Mouse (Mus musculus) frontal cortex, postnatal 25 days (tissue): ENCODE data around the gene Cryab.
A peak's percentile ranks its signal among the peaks of the same experiment; 100 is the strongest.

Experiments
- DNase-seq, 2 experiments: peaks; one replicate each; pipeline ENCODE4 v3.0.0; 2022; ENCODE audit warnings: low spot score in 2 of 2

Cryab gene

DNA sequence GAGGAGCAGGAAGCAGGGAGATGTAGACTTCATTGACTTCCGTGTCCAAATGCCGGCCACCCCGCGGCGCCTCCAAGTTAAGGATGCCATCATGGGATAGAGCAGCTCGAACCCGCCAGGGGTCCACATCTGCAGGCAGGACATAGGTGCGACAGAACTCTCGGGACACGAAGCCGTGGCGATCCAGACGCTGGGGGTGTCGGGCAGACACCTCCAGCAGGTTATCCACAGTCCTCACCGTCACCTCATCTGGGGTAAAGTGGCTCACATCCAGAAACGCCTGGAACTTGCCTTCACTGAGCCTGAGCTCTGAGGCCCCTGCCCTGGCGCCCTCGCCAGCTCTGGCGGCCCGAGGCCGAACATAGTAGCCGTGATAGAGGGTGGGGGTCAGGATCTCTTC, at the start of gene Cryab:
TSS of gene Cryab (plus strand) at position 3 of the 400 bp plus-strand sequence.
- DNase-seq = no peak

DNA sequence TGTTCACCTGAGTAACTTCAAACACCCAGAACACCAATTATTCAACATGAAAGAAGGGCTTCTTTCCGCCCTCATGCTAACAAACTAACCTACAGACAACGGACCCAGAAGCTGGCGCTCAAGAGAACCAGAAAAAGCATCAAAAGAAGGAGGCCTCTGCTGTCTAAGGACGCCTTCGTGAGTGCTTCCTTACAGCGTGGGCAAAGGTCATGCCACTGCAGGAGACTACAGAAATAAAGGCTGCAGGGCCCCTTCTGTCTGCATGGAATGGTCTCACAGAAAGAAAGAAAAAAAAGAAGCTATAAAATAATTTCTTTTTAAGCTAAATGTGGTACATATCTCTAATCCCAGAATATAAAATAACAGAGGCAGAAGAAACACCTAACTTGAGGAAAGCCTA, 46.2 kb upstream of the Cryab start:
- no peak for DNase-seq

DNA sequence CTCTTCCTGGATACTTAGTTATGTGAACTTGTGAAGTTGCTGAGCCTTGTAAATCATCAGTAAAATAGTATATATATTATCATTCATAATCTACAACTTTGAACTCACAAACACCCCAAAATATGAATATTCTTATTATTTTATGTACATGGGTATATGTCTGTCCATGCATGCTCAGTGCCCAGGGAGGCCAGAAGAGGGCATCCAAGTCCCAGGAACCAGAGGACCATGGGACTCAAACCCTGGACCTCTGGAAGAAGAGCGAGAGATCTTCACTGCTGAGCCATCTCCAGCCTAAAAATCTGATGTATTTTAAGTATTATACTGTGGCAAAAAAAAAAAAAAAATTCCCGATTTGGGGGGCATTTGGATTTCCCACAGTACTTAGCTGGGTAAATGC, 42.0 kb upstream of the Cryab start:
- no peak for DNase-seq

DNA sequence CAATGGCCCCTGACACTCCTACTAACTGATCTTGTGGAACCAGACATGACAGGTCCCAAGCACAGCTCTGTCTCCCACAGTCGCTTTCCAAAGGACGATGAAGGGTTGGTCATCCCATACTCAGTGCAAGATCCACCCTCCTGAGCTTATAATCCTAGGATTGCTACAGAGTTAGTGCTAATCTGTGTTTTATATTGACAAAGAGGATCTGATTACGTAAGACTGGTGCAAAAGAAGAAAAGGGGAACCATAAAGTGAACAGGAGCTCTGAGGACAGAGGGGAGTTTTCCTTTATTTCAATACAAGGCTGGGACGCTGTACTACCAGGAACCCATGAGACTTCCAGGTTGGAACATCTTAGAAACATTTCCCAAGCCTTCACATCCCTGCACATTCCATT, 39.8 kb upstream of the Cryab start:
- DNase-seq = no peak

DNA sequence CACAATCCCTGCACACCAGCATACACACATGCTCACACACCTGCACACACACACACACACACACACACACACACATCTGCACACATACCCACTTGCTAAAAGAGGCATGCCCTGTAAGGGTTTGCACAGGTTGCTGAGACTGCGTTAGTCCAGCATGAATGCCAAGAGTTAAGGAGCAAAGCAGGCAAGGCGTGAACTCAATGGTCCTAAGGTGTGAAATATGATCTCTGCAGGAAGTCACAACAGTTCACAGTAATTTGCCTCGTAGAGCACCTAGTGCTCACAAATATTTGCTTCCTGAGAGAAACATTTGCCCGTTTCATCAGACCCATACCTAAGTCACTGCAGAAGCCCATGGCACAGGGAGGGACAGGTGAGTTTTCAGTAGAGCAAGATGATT, 36.9 kb upstream of the Cryab start:
- no peak for DNase-seq

DNA sequence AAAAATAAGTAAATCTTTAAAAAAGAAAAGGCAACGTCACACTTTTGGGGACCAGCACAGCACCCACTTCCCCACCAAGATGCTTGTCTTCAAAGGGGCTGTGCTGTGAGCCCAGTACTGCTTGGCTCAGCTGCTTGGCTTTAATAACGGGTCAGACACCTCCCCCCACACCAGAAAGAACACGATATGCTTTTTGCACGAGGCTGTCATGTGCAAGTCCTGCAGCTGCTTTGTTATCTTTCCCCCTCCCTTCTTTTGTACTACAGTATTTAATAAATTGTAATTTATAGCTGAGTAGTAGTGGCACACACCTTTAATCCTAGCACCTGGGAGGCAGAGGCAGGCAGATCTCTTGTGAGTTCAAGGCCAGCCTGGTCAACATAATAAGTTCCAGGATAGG, 32.2 kb upstream of the Cryab start:
- no peak for DNase-seq

DNA sequence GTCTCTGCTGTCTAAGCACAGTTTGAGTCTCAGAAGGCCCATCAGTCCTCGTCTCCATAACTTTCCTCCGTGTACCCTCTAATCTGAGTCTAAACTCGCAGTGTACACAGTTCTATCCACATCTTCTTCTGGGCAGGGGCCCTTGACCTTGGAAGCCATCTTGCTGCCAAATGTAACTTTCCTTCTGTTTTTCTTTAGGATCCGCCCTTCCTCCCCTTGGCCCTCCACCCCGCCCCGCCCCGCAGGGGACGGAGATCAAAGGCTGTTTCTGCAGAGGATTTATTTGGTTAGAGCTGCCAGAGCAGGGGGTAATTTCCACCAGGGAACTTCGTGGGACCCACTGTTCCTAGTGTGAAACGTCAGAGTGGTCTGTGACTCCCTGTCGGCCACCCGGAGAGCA, 30.1 kb upstream of the Cryab start:
- DNase-seq = no peak

DNA sequence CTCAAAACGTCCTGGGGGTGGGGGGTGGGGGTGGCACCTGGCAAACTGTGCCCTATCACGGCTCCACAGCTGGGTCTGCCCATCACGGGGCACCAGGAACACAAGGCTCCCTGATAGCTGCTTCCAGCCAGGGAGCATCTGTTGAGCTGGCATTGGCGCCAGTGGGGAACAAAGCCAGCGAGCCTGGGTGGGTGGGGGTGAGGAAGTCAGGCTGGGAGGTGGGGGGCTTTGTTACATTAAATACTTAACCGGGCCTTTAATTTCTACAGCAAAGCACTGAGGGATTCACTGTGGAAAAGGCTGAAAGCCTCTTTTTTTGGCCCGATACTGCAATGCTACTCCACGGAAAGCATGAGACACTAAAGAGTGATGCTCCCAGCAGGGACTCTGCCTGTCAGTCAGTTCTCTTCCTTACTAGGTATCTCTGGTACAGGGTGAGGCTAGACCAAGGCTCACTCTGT, 28.6 kb upstream of the Cryab start:
- DNase-seq = no peak

DNA sequence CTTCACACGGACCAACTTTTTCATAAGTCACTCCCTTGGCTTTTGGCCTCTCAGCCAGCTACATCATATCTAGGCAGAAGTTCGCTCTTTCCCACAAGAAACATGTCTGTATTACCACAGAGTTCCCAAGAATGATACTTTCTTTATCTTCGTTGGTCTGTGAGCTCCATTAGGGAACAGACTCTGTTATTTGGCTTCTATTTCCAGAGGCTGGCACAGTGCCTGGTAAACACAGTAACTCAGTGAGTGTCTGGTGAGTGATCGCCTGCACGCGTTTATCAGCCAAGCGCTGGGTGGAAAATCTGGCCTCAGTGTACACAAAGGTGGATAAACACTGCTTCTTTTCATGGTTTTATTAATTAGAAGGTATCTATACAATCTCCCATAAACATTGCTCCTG, 27.7 kb upstream of the Cryab start:
- DNase-seq = no peak

DNA sequence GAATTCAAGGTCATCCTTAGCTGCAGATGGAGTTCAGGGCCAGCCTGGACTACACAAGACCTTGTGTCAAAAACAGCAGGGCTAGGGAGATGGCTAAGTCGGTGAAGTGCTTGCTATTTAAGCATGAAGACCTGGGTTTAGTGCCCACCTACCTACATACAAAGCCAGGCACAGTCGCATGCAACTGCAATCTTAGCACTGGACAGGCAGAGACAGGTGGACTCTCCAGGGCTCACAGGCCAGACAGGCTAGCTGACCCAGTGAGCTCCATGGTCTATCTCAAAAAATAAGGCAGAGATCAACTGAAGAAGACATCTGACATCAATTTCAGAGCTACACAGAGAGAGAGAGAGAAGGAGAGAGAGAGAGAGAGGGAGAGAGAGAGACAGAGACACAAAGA, 27.0 kb upstream of the Cryab start:
- DNase-seq = no peak

DNA sequence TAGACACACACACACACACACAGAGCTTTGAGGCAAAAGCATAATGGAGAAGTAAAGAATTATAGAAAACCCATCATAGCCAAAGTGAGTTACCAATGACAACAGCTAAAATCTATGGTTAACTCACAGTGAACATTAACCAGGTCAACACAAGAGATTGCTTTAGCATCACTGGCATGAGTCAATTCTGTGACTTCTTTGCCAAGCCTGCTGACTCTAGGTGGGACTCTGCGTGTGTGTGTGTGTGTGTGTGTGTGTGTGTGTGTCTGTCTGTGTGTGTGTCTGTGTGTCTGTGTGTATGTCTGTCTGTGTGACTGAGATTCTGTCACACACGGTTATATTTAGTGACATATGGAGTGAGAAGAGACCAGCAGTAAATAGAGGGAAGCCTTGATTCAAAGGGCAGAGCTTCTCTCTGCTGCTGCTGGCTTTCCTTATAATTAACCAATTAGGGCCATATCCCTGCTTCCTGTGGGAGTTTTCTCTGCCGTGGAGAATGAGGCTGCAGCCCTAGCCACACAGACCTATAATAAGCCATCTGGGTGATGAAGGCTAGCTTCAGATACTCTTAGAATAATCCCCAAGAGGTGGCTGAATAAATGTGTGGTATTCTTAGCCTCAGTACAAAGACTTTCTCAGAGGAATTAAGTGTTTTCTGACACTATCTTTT, 26.3 kb upstream of the Cryab start:
- DNase-seq = no peak

DNA sequence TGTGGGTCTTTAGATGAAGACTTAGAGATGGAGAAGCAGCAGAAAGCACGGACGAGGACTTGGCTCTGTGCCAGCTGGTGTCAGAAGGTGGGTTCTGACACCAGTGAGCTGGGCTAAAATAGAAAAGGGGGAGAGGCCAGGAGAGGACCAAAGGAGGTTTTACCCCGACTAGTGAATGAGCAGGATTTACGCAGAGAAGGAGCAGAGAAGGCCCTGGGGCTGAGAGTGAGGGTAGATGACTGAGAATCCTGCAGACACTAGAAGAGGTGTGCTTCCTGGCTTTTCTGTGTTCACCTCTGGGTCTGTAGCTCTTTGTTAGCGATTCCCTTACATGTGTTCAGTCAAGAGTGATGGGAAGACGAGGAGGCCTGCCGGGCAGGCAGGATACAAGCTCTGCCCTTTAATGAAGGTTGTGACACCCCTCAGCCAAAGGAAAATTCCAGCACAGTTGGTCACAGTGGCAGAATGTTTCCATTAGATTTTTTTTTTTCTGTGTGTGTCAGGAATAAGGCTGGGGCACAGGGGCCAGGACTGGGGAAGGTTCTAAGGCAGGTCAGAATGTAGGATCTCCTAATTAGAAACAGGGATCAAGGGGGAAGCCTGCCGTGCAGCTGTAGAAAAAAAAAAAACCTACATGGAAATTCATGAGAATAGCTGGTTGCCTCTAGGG, 25.1 kb upstream of the Cryab start:
- no peak for DNase-seq

DNA sequence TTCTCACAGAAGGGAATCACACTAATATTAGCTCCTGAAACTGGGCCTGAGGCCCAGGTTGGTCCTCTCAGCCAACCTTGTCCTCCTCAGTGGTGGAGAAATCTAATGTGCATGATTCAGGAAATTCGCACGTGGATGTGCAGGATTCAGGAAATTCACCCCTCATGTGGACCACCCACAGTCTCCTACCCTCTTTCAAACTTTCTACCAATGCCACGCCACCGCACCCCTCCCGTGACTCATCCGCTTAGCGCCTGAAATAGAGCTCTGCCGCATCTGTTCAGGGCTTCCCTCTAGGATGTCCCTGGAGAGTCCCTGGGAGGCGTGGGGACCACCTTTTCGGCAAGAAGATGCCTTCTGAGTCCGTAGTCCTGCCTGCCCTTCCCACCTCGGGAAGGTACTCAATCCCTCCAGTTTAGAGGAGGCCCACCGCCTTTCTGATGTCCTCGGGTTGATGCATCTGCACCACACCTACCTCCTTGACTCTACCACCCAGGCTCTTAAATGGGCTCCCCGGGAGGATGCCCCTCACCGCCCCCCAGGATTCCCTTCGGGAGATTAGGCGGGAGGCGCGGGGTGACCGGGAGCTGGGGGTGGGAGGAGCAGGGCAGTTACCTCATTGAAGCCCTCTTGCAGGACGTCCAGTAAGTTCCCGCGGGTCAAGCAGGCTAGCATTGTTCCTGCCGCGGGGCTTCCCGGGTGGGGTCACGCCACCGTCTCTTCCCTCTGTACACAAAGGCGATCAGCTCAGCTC, 23.8 kb upstream of the Cryab start:
- peak; percentile 42 to 58 for DNase-seq

DNA sequence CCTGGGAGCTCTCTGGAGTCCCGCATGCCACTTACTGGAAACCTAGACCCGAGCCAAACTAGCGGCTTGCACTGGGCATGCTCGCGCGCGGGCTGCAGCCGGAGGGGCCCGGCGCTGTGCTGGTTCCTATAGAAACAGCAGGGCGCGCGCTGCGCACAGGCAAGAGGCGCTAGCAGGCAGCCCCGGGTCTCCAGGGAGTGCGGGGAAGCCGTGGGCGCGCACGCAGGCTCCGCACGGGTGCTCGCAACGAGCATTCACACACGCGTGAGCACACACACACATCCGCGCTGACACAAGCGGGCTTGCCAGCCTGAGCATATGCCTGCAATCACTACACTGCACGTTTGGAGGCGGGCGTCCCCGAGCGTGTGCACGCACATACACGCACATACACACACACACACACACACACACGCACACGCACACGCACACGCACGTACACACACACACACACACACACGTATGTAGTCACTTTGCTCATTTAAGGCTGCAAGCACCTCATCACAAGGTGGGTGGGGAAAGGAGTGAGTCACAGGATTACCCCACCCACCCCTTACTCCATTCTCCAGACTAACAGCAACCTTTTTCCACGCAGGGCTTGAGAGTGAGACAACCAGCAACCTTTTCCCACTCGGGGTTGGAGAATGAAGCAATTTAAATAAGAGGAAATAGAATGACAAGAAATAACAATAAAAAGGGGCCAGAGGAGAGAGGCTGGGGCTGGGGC, 23.0 kb upstream of the Cryab start:
- peak; percentile 54 to 77 for DNase-seq

DNA sequence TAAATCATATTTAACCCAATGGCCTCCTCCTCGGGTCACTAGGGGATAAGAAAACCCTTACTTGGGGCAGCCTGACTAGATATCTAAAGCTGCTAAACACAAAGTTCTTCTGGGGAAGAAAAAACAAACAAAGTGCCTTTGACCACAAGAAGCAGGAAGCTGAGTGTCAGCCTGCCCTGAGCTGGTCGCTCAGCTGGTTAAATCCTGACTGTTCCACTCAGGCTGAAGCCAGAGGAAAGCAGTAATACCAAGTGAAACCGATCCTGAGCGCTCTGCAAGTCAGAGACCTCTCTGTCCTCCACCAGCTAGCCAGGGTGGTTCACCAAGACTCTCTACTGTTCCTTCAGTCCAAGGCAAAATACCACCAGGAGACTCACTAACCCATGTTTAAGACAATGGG, 21.5 kb upstream of the Cryab start:
- no peak for DNase-seq

DNA sequence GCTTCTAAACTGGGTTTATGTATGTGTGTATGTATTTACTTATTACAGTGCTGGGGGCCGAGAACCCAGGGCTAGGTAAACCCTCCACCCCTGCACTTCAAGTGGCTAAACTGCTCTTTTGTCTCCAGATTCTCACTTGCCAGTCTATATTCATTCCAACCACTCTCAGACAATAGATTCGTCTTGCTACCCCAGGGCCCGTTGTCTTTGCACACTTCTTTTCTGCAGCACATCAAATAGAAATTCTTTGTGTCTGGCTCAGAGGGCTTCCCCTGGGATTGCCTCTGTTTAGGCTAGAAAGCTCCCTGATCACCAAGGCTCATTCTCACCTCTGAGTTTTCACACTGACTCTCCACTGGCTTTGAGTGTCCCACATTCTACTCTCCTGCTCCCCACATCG, 18.6 kb upstream of the Cryab start:
- DNase-seq = no peak

DNA sequence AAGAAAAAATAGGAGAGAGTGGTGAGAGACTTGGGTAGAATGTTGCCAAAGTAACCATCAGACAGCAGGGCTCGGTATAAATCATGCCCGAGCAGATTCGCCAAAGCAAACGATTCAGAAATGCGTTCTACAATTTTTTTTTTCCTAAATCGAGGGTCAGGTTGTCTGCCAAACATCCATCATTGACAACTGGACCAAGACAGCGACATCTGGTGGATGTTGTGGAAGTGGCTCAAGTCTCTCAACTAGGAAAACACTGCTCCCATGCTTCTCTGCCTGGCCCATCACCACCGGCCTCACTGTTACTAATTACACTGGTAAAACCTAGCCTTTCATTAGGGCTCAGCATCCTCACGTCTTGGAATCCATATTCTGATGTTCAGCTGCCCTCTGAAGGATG, 16.1 kb upstream of the Cryab start:
- DNase-seq = no peak

DNA sequence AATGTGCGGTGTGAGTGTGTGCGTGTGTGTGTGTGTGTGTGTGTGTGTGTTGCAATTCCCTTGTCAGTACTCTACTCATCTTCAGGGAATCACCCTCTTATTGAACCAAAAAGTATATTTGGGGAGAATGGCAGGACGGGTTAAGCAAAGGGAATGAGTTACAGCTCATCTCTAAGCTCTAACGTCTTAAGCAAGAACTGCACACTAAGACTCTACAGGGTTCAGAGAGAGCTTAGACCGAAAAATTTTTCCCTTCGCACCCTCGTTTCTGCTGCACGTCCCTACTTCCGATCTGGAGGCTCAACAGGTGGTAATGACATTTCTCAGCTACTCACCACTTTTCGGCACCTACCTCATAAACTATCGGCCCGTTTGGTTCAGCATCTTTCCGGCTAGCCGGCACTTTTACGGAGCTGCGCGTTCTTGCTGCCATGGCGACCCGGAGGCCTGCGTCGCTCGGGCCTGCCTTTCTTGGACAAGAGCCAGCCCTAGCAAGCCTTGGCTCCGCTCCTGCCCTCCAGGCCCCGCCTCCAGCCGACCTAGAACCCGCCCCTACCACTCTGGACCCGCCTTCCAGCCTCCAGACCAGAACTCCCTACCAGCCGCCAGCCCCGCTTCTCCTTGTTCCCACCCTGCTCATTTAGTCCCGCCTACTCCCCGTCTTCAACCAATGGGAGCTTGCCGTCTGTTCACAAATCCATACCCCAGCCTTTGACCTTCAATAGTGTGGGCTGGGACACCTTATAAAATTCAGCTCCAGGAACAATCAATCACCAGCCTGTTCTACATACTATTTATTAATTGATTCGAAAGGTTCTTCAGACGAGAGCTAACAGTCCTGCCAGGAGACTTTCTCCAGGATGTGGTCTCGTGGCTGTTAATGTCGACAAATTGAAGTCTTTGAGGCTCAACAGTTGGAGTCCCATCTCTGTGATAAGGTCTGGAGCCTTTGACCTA, 11.9 kb upstream of the Cryab start, which contains the start of gene Dixdc1:
TSS of gene Dixdc1 (minus strand) at position 604 of the 957 bp plus-strand sequence.
- DNase-seq = peak; percentile 77 to 87

DNA sequence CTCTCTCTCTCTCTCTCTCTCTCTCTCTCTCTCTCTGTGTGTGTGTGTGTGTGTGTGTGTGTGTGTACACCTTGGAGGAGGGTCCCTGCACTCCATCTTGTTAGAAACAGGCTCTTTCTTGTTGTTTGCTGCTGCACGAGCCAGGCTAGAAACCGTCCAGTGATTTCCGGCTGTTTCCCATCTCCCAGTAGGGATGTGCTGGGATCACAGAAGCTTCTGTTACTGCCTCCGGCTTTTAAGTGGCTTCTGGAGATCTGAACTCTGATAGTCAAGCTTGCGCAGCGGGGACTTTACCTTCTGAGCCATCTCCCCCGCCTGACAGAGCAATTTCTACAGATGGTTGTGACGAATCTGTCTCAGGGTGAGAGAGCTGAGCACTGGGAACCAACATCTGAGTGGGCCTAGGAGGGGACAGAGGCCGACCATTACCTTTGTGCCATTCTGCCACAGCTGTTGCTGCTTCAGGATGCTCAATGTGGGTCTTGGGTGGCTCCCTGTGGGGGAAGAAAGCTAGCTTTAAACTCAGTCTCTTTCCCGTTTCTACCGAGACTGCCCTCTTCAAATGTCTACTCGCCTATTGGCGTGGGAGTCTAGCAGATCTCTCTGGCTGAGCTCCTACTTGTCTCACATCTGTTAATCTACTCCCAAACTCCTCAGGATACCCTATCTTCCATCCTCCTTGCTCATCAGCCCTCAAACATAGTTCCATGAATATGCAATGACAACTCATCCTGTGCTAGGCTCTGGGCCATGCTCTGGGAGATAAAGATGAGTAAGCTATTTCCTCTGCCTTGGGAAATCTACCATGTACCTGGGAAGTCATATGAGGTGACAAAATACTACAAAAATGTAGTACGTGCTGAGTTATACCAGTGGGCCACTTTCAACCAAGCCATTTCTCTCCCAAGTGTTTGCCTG, 10.0 kb upstream of the Cryab start:
- no peak for DNase-seq

DNA sequence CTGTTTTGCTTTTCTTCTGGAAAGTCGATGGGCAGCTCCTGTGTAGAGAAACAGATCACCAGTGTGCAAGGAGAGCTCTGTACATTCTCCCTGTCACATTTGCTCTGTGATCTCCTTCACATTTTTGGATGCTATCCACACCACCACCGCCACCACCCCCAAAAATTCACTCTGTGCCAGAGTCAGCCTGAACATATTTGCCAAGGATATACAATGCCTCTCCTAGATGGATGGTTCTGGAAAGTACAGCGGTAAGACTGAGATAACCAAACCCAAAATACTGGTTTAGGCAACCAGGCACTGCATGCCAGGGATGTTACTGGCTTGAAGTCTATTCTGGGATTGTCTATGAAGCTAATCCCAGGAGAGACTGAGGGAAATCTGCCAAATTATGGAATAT, 8.9 kb upstream of the Cryab start:
- no peak for DNase-seq
